Mouse (Mus musculus): ENCODE measurements around the gene Duxbl1. TPM values are rescaled to one million over a fixed set of nuclear protein-coding genes. Genes with fewer than 3 reads are reported as not detected.
"Not testable (repeated sequence)": the region's sequence is repeated elsewhere in the genome, so short reads cannot be mapped to it uniquely, and the experiment has no call there.

Gene Duxbl1
- polyA plus RNA-seq (2016; fragmentation: Nextera tagmentation; extraction: Ambion mirVana): 7.1 and 7.3 TPM in 2 replicates

GRCm38 (mm10) chr14:25978371-25979241 lies at the start of gene Duxbl1:
Duxbl1 (plus strand) TSS chr14:25978577.
- H3K27ac ChIP-seq (replicated peaks): peak within 1 kb of the TSS; percentile 93
- peak; percentile 93 for ATAC-seq (ENCODE audit: low FRiP score, low read depth)
- not testable (repeated sequence) for H3K4me1 ChIP-seq; H3K27me3 ChIP-seq; H3K9ac ChIP-seq (replicated peaks); H3K36me3 ChIP-seq; H3K9me3 ChIP-seq
- H3K4me3 ChIP-seq: peak within 1 kb of the TSS; percentile 25
- H3K4me2 ChIP-seq (replicated peaks): peak within 1 kb of the TSS; percentile 38
- WGBS: no CpG with 5 or more reads among the region's 25 CpGs

DNA sequence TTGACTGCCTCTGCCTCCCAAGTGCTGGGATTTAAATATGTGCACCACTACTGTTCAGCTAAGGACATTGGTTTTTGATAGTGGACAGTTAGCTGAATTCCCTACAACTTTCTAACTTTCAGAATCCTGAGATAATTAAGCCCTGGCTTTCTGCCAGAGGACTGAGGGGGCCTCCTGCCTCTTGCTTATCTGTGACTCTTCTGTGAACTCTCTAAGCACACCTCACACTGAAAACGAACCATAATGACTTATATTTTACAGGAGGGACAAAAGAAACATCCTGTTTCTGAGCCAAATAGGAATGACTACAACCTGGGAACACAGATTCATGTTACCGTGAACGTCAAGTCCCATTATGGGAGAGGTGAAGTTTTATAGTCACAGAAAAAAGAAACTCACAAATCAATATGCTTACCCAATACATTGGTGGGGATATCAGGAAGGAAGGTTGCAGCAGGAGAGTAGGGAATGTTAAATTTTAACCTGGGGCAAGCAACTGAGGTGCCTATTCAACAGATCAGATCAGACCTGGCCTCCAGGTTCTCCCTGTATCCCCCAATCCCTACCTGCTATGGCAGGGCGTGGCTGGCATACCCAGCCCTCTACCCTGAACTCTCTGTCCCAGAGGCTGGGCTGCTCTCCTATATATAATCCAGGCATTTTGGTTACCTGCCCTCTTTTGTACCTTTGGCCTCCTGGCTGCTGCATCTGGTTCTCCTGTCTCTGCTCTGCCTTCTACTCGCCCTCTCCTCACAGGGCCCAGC lies 41.3 kb upstream of the Duxbl1 start:
- not testable (repeated sequence) for H3K9me3 ChIP-seq; H3K4me2 ChIP-seq (replicated peaks); H3K4me1 ChIP-seq; H3K27ac ChIP-seq (replicated peaks); H3K27me3 ChIP-seq; H3K4me3 ChIP-seq; ATAC-seq (ENCODE audit: low FRiP score, low read depth); H3K36me3 ChIP-seq; H3K9ac ChIP-seq (replicated peaks)
- no CpG with 5 or more reads among the region's 5 CpGs for WGBS

DNA sequence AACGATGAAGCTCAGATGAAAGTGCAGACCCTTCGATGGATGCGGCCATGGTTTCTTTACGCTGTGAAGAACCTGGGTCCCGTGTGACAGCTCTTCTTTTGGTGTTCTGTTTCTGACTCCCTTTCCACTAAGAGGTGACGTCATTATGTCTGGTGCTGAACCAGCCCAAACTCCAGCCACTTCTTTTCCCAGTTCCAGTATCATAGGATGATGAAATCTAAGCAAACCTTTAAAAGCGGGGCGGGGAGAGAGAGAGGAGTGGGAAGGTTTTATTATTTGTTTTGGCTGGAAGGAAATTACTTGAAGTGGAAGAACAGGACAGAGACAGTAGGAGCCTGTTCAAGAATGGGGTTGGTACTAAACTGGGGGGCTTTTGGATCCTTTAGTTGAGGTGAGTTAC lies 40.4 kb upstream of the Duxbl1 start, which contains the start of gene Cphx1:
Cphx1 (plus strand) TSS at position 301 of the 400 bp plus-strand sequence.
- H3K27ac ChIP-seq (replicated peaks); ATAC-seq (ENCODE audit: low FRiP score, low read depth); H3K27me3 ChIP-seq; H3K4me1 ChIP-seq; H3K9ac ChIP-seq (replicated peaks); H3K9me3 ChIP-seq; H3K4me2 ChIP-seq (replicated peaks); H3K36me3 ChIP-seq; H3K4me3 ChIP-seq: not testable (repeated sequence)
- WGBS: no CpG with 5 or more reads among the region's 8 CpGs

DNA sequence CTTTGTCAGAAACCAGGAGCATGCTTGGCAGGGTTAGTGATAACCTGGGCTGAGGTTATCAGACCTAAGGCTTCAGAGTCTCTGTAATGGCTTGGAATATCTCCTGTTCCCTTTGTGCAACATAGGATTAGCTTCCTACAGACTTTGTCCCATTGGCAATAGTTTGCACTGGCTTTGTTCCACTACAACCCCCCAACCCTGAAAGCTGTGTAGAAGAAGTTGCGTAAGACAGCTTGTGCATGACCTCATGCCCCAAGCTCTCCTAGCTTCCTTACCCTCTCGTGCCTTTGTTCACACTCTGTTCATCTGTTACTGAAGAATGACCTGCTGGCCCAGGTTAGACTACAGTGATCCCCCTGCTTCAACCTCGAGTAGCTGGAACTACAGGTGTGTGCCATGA lies 20.5 kb upstream of the Duxbl1 start:
- not testable (repeated sequence) for H3K27me3 ChIP-seq; H3K27ac ChIP-seq (replicated peaks); H3K4me1 ChIP-seq; H3K4me2 ChIP-seq (replicated peaks); ATAC-seq (ENCODE audit: low FRiP score, low read depth); H3K9ac ChIP-seq (replicated peaks); H3K9me3 ChIP-seq; H3K36me3 ChIP-seq; H3K4me3 ChIP-seq
- no CpG with 5 or more reads among the region's 3 CpGs for WGBS

DNA sequence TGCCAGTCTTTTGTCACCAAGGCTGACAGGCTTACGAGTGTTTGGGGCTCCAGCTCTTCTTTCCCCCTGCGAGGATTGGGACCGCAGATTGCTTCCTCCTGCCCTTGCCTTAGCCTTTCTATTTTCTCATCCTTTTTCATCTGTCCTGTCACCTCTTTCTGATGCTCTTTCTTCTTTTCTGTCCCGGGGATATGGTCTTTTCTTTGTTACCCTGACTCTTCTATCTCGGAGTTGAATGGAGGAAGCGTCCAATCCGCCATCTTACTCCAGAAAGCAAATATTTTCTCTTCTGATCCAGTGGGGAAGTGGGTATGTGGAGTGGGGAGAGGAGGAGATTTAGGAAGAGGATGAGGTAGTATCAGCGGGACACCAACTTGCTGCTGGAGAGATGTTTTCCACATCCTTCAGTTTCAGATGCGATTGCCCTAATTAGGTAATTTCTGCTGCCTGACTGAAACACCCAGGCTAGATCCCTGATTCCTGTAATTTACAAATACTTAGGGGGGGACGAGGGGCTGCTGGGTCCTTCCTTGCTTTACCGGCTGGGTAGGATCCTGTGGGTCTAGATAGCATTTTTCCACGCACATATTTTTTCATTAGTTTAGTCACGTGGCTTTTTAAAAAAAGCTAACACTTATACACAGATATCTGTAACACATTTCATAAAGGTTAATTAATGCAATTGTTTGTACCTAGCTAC lies 1.0 kb downstream of the Duxbl1 start:
- H3K4me2 ChIP-seq (replicated peaks): peak overlapping the region; percentile 38
- not testable (repeated sequence) for H3K9me3 ChIP-seq; H3K9ac ChIP-seq (replicated peaks); H3K27me3 ChIP-seq; H3K36me3 ChIP-seq; ATAC-seq (ENCODE audit: low FRiP score, low read depth); H3K4me1 ChIP-seq
- 0% methylated on average over 6 of the region's 13 CpGs for WGBS
- H3K27ac ChIP-seq (replicated peaks): peak overlapping the region; percentile 93
- H3K4me3 ChIP-seq: peak overlapping the region; percentile 25

DNA sequence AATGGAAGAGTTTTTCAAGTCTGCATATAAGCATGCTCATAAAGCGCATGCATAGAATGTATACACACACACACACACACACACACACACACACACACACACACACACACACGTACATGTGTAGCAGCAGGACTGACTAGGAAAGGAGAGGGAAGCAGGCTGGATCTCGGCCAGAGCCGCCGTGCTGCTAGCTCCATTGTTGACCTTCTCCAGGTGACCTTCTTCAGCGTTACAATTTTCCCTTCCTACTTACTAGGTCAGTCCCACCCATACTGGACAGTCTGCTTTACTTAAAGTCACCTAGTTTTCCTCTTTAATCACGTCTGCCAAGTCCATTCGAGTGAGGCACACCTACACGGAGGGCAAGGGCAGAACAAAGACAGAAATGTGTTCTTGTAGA lies 3.5 kb downstream of the Duxbl1 start:
- not testable (repeated sequence) for ATAC-seq (ENCODE audit: low FRiP score, low read depth); H3K27ac ChIP-seq (replicated peaks); H3K27me3 ChIP-seq; H3K36me3 ChIP-seq; H3K4me2 ChIP-seq (replicated peaks); H3K9me3 ChIP-seq; H3K9ac ChIP-seq (replicated peaks); H3K4me1 ChIP-seq; H3K4me3 ChIP-seq
- WGBS: 79% methylated on average over 7 of the region's 9 CpGs

DNA sequence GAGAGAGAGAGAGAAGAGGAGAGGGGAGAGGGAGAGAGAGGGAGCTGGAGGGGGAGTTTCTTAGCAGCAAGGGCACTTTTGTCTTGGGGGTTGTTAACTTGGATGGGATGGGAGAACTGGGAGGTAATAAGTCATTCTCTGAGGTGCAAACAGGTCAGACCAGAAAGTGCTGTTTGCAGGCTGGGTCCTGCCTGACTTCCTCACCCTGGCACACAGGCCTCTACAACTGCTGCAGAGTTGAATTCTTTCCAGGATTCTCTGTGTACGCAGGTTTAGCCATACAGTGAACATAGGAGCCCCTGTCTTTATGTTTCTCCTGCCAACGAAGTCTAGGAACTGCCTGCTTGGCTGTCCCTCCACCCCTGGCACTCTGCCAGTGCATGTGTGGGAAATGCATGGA lies 29.1 kb downstream of the Duxbl1 start:
- WGBS: no CpG with 5 or more reads among the region's 2 CpGs
- H3K4me2 ChIP-seq (replicated peaks); ATAC-seq (ENCODE audit: low FRiP score, low read depth): not testable (repeated sequence)

GRCm38 (mm10) chr14:26016414-26016813 lies 38.0 kb downstream of the Duxbl1 start:
- H3K9ac ChIP-seq (replicated peaks); H3K4me1 ChIP-seq; H3K36me3 ChIP-seq; H3K27ac ChIP-seq (replicated peaks); H3K9me3 ChIP-seq; H3K27me3 ChIP-seq; H3K4me3 ChIP-seq; ATAC-seq (ENCODE audit: low FRiP score, low read depth); H3K4me2 ChIP-seq (replicated peaks): not testable (repeated sequence)
- no CpG with 5 or more reads among the region's 7 CpGs for WGBS

More for the DNA sequence above, 29.1 kb downstream of the Duxbl1 start:
- H3K27me3 ChIP-seq; H3K4me1 ChIP-seq; H3K27ac ChIP-seq (replicated peaks); H3K36me3 ChIP-seq; H3K4me3 ChIP-seq; H3K9me3 ChIP-seq; H3K9ac ChIP-seq (replicated peaks): not testable (repeated sequence)

GRCm38 (mm10) chr14:26021555-26021954 lies 43.2 kb downstream of the Duxbl1 start:
- not testable (repeated sequence) for H3K27me3 ChIP-seq; H3K36me3 ChIP-seq; H3K9ac ChIP-seq (replicated peaks); H3K4me1 ChIP-seq; H3K27ac ChIP-seq (replicated peaks); H3K9me3 ChIP-seq; H3K4me2 ChIP-seq (replicated peaks); ATAC-seq (ENCODE audit: low FRiP score, low read depth); H3K4me3 ChIP-seq
- WGBS: no CpG with 5 or more reads among the region's 9 CpGs

DNA sequence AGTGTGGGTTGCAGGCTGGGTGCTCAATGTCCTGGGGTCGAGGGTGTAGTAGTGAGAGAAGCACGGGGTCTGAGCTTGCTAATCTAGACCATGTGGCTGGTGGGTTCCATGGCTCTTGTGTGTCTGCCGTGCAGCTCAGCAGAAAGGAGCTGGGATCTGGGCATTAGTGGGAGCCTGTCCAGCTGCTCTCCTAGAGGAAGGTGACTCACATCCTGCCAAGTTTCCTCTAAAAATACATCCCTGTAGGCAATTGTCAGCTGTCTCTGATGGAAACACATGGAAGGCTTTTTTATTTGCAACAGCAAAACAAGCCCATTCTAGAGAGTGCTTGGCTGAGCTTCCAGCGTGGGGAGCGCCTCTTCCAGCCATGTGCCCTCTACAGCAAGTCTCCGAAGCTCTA lies 44.5 kb downstream of the Duxbl1 start:
- not testable (repeated sequence) for H3K9ac ChIP-seq (replicated peaks); H3K4me2 ChIP-seq (replicated peaks); H3K27ac ChIP-seq (replicated peaks); ATAC-seq (ENCODE audit: low FRiP score, low read depth); H3K27me3 ChIP-seq; H3K36me3 ChIP-seq; H3K4me1 ChIP-seq; H3K4me3 ChIP-seq; H3K9me3 ChIP-seq
- no CpG with 5 or more reads among the region's 6 CpGs for WGBS

- H3K4me2 ChIP-seq (replicated peaks); H3K9ac ChIP-seq (replicated peaks); H3K4me1 ChIP-seq; ATAC-seq (ENCODE audit: low FRiP score, low read depth); H3K27me3 ChIP-seq; H3K36me3 ChIP-seq; H3K9me3 ChIP-seq; H3K4me3 ChIP-seq; H3K27ac ChIP-seq (replicated peaks): not testable (repeated sequence)
- WGBS: no CpG with 5 or more reads among the region's 12 CpGs
These were observed 47.3 kb downstream of the Duxbl1 start for GRCm38 (mm10) chr14:26025653-26026052.

GRCm38 (mm10) chr14:26034364-26034763 lies 56.0 kb downstream of the Duxbl1 start:
- H3K27ac ChIP-seq (replicated peaks); H3K9ac ChIP-seq (replicated peaks); H3K4me2 ChIP-seq (replicated peaks); H3K9me3 ChIP-seq; ATAC-seq (ENCODE audit: low FRiP score, low read depth); H3K27me3 ChIP-seq; H3K4me1 ChIP-seq; H3K36me3 ChIP-seq; H3K4me3 ChIP-seq: not testable (repeated sequence)
- WGBS: no CpG with 5 or more reads among the region's 3 CpGs
